7 mouse cellular contexts compared by ENCODE assay signal in the genomic region with DNA sequence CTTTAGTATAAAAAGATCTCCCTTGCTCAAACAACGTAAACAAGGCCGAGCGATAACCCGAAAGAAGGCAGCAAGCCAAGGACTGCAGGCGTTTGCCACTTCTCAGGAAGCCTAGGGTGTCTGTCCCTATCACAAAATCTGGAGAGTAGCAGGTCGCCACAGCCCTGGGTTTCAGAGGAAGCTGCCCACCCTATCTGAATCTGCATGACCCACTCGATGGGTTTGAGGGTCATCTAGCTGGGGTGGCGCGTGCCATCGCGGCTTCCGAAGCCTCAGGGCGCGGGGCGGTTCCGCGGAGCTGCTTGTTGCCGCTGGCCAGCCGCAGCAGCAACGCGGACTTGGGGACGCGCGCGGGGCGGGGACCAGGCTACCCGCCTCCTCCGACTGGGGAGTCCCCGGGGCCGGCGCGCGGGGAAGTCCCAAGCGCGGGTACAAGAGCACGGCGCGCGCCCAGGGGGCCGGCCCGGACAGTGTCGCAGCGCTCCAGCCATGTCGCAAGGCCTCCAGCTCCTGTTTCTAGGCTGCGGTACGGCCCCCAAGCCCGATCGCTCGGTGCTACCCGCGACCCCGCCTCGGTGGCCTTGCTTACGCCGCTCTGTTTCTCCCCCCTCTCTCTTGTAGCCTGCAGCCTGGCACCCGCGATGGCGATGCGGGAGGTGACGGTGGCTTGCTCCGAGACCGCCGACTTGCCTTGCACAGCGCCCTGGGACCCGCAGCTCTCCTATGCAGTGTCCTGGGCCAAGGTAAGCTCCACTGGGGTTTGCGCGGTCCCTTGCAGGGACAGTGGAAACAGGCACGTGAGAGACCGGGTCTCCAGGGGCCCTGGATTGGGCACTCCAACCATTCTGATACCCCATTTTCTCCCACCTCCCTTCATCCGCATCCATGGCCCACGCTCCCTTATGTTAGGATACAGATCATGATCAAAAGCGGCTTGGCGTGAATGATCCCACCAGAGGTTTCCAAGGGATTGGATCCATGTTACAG. TPM values are rescaled to one million over a fixed set of nuclear protein-coding genes. Genes with fewer than 3 reads are reported as not detected.
DNase-seq lines count a peak whose midpoint lies in the region; ATAC-seq lines count a peak whose summit lies in the region.

Cd83 (plus strand) TSS at position 51 of the 987 bp plus-strand sequence.

- H3K4me3 ChIP-seq in midbrain, embryonic 10.5 days: peak within 1 kb of the TSS; percentile 74

- peaks cover 61% of the 10 kb centered on the region for H3K27me3 ChIP-seq in midbrain, embryonic 10.5 days (ENCODE audit: low read depth, poor library complexity, severe bottlenecking)

- intact Hi-C loops in gastrocnemius, postnatal 36 days (cut with DNase I): no loop called here
- intact Hi-C loops in left cerebral cortex, postnatal 4 days (cut with DNase I): no loop called here

- H3K36me3 ChIP-seq in midbrain, embryonic 10.5 days: no peaks in the 10 kb centered on the region

- DNase-seq in adrenal gland, adult 2 months: peak; percentile 89
- DNase-seq in cerebellum, postnatal 36 days: peak; percentile 66 to 67
- peak; percentile 56 for DNase-seq in gastrocnemius, postnatal 36 days
- peak; percentile 42 for DNase-seq in left cerebral cortex, postnatal 4 days
- peak; percentile 63 for DNase-seq in midbrain, embryonic 10.5 days (ENCODE audit: low spot score)
- DNase-seq in skeletal muscle tissue, adult 2 months (ENCODE audit: low read depth, low spot score): peak; percentile 47

- peak within 1 kb of the TSS; percentile 84 for H3K27ac ChIP-seq in midbrain, embryonic 10.5 days (replicated peaks)

- H3K4me1 ChIP-seq in midbrain, embryonic 10.5 days: peaks cover 37% of the 10 kb centered on the region

- H3K9me3 ChIP-seq in midbrain, embryonic 10.5 days (replicated peaks): no peaks in the 10 kb centered on the region

- peak; percentile 55 for ATAC-seq in inflammation-experienced regulatory T-cells, adult 6 months

- WGBS in midbrain, embryonic 10.5 days: 4% methylated on average over 73 of the region's 73 CpGs

RNA-seq across cellular contexts. Expression of gene Cd83, which starts in this region (rescaled TPM):
- 1 to 10 TPM; 2.5 to 3.8 TPM for total RNA-seq in adrenal gland, adult 2 months (2021)
- polyA plus RNA-seq in adrenal gland, adult 2 months (2012; rRNA removed): 3.0 and 3.7 TPM in 2 replicates
- total RNA-seq in gastrocnemius, postnatal 36 days (2021): 1 to 10 TPM in 1 of 2 experiments, under 1 TPM in 1; 0.84 to 1.0 TPM
- 100 to 1,000 TPM; 115 to 333 (median 260) TPM for polyA plus RNA-seq in inflammation-experienced regulatory T-cells, adult 6 months (2017; shearing (Covaris generic))
- total RNA-seq in left cerebral cortex, postnatal 4 days (2021): 1 to 10 TPM; 6.7 to 7.6 TPM
- polyA plus RNA-seq in midbrain, embryonic 10.5 days (2016; fragmentation: Nextera tagmentation; extraction: Ambion mirVana): 4.7 and 4.9 TPM in 2 replicates

Comparison
In these comparisons a context has a peak if more than half of its experiments do, and no peak if none do; other contexts are left out.
1. Peak in every context shown above with its lines: DNase-seq, ATAC-seq, H3K4me3 ChIP-seq and H3K27ac ChIP-seq.
2. RNA of gene Cd83 (polyA plus RNA-seq): 115 to 333 TPM in inflammation-experienced regulatory T-cells, adult 6 months; 4.7 to 4.9 TPM in midbrain, embryonic 10.5 days and 3.0 to 3.7 TPM in adrenal gland, adult 2 months; every median in the first group is over 10 times any median in the second.